Mouse (Mus musculus) CD4-positive helper T cell, adult 2 months (primary cell): Measurements from ENCODE around the gene Scube1.

ENCODE experiments used
- DNase-seq: peaks from one replicate; pipeline ENCODE4 v3.0.0-alpha.2; 2012; ENCODE audit warnings: low read depth, missing footprints, low spot score

Gene Scube1

DNA sequence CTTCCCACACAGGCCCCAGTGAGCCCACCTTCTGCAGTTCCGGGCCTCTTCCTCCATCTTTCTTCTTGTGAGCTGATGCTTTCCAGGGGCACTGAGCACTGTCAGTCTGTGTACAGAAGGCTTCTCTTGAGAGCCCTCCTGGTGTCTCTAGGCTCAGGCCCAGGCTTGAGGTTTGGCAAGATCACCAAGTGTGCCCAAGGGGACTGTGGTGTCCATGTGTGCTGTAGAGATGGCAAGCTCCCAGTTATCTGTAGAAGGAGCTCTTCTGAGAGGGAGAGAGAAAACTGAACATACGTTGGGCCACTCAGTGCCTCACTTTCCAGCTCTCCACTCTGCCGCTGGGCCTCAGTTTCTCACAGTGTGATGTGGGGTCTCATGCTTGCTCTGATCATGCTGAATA, 157.1 kb downstream of the Scube1 start:
- no peak for DNase-seq

DNA sequence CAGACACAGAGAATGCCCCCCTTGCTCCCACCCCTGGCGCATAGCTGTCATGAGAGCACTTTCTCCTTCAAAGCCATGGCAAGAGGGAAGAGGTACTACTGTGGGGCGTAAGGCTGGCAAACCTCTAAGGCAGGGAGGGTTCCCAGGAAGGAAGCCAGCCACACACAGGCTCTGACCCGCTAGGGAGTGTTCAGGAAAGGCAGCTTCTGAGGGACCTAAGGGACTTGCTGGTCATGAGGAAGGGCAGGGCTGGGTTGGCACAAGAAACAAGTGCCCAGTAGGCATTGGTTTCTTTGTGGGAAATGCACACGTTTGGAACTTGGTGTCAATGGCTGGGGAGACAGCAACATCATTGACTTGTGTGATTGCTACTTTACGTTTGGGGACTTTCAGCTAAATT, 158.8 kb downstream of the Scube1 start:
- DNase-seq: no peak

DNA sequence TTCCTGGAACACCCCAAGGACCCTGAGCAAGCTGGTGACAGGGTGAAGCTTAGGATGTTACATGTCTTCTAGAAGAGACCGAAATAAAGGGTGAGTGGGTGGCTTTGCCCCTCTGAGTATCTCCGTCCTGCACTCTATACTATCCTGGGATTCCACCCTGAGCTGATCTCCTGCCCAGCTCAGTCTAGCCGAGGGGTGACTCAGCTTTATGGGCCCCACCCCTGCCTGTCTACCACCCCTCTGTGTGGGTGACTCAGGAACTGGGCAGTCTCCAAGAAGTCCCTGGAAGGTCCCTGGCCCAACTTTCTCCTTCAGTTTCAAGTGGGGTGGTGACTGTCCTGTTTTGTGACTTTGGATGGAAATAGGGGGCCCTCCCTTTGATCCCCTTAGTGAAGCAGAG, 159.4 kb downstream of the Scube1 start:
- DNase-seq: no peak

DNA sequence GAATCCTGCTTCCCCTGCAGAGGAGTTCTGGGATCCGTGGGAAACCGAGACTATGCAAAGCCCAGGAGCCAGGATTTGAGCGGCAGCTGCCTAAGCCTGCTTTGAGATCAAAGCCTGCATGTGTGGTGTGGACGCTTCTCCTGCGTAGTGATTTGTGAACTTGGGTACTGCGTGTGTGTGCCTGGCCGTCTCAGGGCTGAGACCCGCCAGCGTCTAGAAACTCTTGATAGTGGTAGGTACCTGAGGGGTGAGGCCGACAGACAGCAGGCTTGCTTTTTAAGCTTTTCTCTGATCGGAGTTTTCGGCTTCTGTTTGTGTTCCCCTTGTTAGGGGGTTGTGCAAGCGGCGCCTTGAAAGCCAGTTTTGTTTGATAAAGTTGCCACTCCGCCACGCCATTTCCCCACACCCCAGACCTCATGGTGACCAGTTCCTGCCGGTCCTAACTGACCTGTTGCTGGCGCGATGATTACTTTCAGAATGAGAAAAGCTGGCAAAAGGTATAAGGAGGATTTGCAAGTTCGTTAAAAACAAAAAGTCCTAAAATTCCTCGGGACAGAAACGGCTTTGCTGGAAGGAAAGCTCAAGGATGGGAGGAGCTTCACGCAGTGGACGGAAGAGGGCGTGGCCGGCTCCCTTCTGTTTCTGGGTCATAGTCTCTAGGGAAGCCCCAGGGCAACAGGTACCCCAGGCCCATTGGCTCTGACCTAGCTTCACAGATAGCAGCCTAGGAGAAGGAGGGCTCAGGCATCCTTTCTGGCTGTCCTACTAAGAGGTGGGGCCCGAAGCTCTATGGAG, 160.8 kb downstream of the Scube1 start:
- peak; percentile 59 for DNase-seq

DNA sequence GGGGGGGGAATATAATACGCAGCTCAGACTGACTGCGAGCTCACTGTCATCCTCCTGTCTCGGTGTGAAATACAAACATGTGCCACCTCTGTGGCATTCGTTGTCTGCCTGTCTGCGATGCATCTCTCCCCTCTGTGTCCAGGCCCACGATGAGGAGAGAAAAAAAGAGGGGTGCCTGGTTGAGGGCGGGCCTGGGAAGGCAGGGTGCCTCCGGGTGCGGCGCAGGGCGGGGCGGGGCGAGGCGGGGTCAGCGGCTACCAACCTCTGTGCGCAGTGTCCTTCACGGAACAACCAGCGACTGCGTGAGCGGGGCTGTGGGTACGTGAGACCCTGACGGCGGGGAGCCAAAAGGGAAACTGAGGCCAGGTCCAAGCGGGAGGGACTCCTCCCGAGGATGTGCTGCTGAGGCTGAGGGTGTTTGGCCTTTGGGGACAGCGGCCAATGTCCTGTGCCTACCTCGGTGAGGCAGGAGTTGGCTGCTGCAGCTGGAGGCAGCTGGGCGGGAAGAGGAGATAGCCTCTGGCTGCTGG, 161.4 kb downstream of the Scube1 start, which contains the start of the genes Tspo and Mcat:
Gene Tspo (plus strand): TSS at position 266 of the 530 bp plus-strand sequence.
Gene Mcat (minus strand): TSS at position 461 of the 530 bp plus-strand sequence.
- peak; percentile 84 for DNase-seq

DNA sequence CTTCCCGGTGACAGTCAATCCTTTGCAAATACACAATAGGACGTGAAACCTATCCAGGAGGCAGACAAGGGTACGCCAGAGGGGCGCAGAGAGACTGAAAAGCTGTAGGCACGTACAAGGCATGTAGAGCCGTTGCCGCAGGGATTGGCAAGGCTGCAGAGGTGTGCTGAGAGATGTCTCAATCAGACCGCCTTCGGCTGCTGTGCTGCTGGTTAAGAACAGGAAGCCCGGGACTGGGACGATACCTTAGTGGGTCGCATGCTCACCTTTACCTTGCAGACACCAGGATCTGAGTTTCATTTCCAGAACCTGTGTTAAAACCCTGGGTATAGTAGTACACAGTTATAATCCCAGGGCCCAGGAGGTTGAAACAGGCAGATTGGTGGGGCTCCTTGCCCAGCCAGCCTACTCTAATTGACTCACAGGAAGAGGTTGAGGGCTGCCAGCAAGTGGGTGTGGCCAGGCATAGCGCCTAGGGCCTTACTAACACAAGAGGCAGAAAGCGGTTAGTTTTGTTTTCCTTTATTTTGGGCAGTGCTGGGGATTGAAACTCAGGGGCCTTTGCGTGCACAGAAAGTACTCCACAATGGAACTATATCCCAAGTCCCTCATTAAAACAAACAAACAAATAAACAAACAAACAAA, 162.1 kb downstream of the Scube1 start:
- peak; percentile 90 for DNase-seq

DNA sequence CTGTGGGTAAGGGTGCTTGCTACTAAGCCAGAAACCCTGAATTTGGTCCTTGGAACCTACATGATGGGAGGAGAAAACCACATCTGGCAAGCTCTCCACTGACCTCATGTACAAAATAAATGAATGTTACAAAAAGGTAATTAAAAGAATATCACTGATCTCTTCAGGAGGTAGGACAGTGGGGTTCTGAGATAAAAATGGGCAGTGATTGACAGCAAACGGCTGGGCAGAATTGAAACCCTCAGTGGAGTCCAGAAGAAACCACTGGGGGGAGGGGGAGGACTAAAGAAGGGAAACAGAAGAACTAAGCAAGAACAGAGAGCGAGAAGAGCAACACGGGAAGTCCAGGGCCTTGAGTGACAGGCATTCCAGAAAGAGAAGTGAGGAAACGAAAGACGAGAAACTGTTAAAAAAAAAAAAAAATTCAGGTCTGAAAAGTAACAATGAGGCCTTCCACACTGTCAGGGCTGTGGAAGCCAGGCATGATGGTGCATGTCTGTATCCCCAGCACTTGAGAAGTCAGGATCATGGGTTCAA, 163.8 kb downstream of the Scube1 start:
- DNase-seq: no peak

DNA sequence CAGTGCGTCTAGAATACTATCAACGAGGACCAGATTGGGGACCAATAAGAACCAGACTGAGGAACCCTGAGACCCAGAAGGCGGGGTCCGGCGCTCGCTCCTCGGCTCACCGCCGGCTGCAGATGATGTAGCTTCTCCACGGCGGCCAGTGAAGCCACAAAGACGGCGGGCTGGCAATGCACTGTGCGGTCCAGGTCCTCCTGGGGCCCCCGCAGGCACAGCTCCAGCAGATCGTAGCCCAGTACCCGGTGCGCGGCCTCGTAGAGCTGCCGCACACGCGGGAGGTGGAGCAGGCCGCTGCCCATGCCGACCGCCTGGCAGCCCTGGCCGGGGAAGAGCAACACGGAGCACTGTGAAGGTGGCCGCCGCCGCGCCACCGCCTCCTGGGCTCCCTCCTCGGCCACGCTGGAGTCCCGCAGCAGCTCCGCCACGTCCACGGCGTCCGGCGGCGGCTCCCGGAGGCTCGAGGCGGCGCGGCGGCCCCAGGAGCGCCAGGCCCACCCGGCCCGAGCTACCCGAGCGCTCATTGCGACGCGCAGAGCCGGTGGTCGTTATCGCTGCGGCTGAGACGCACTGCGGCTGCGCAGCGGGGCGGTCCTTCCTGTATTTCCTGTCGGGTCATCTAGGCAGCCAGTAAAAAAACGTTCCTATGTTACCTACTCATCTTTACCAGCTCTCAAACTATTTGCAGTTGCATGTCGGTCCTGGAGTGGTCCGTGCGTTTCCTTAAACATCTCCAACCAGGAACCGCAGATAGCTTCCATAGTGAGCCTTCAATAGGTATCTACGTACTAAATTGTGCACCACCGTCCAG, 169.5 kb downstream of the Scube1 start:
- DNase-seq: peak; percentile 90
